Mouse (Mus musculus): ENCODE data around the gene Piga. TPM values are rescaled to one million over a fixed set of nuclear protein-coding genes. Genes with fewer than 3 reads are reported as not detected.

Piga gene
- polyA plus RNA-seq, 1 experiment from 2014 or later = 7.6 TPM

DNA sequence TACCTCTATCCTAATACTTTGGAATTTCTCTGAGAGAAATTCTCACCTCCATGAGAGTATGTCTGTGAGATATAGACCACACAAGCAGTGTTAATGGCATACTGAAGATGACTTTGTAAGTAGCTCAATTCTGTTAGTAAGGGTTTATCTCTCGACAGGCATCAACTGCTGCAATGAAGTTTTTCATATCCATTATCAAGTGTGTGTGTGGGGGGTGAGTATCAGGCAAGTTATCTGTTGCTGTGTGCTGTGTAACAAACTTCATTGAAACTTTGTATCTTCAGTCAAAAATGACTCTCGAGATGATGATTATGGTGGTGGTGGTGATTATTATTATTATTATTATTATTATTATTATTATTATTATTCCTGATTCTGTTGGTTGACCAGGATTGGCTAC lies 2.8 kb upstream of the Piga start:
- Histone ChIP-seq H3K4me2 (ENCODE audit: low read length) (no peak overlapping the region), H3K27me3 (ENCODE audit: insufficient read depth, low read length) (no peaks in the 10 kb centered on the region), H3K36me3 (ENCODE audit: insufficient read depth, low read length) (no peaks in the 10 kb centered on the region), H3K4me1 (replicated peaks; ENCODE audit: insufficient read depth, low read length) (no peaks in the 10 kb centered on the region), H3K9ac (ENCODE audit: low read depth, low read length) (no peak overlapping the region), H3K27ac (no peak overlapping the region), H3K4me3 (replicated peaks; ENCODE audit: low read depth, low read length) (no peak overlapping the region), H3K9me3 (replicated peaks; ENCODE audit: low read length) (no peaks in the 10 kb centered on the region)
- ATAC-seq (replicated peaks; ENCODE audit: low FRiP score, low read depth) (no peak), DNase-seq (ENCODE audit: low spot score) (no peak)
- no peak for TF ChIP-seq CTCF (IDR thresholded peaks at IDR 0.05; ENCODE audit: low read depth)
- 92% methylated on average over 2 of the region's 2 CpGs for WGBS

DNA sequence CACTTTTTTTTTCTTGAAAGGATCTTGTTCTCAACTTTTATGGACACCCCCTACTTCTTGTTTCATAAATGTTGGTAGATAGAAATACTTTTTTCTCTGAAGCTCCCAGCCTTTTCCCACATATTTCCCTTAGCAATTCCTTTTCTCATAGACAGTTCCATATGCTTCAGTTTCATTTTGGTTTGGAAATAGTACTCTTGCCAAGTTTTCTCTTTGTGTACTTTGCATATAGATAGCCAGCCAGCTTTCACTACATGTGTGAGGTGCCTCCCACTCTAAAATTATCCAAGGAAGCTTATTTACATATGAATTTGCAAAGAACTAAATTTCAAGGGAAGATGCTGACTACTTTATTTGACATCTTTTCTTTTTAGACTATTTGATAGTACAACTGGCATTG lies 1.6 kb upstream of the Piga start:
- no peak overlapping the region for H3K4me2 ChIP-seq (ENCODE audit: low read length)
- H3K9me3 ChIP-seq (replicated peaks; ENCODE audit: low read length) = no peaks in the 10 kb centered on the region
- H3K36me3 ChIP-seq (ENCODE audit: insufficient read depth, low read length) = no peaks in the 10 kb centered on the region
- H3K4me1 ChIP-seq (replicated peaks; ENCODE audit: insufficient read depth, low read length) = no peaks in the 10 kb centered on the region
- H3K27ac ChIP-seq = no peak overlapping the region
- DNase-seq (ENCODE audit: low spot score) (no peak), ATAC-seq (replicated peaks; ENCODE audit: low FRiP score, low read depth) (no peak)
- no peak for TF ChIP-seq CTCF (IDR thresholded peaks at IDR 0.05; ENCODE audit: low read depth)
- no peak overlapping the region for H3K9ac ChIP-seq (ENCODE audit: low read depth, low read length)
- H3K27me3 ChIP-seq (ENCODE audit: insufficient read depth, low read length) = no peaks in the 10 kb centered on the region
- H3K4me3 ChIP-seq (replicated peaks; ENCODE audit: low read depth, low read length) = no peak overlapping the region

DNA sequence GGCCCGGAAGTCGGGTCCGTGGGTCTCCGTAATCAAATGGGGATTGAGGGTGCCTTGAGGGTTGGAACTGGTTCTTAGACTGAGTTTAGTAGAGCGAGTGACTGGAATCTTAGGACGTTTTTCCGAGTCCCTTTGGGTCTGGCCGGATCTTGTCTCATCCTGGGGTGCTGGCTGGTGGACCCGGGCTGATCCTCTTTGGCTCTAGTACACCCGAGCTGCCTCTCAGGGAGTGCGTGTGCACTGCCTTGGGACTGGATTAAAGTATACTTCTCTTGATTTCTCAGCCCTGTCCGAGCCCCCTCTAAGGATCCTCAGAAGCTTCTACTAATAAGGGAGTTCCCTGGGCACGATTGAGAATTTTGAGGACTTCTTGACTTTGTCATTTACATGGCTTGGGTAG lies 368 bp downstream of the Piga start:
- ATAC-seq (replicated peaks; ENCODE audit: low FRiP score, low read depth) (0 out of 2 replicates have a peak, but pooled peaks have one; percentile 3), DNase-seq (ENCODE audit: low spot score) (no peak)
- no peaks in the 10 kb centered on the region for H3K27me3 ChIP-seq (ENCODE audit: insufficient read depth, low read length)
- peak overlapping the region; percentile 50 for H3K4me3 ChIP-seq (replicated peaks; ENCODE audit: low read depth, low read length)
- H3K4me1 ChIP-seq (replicated peaks; ENCODE audit: insufficient read depth, low read length) = no peaks in the 10 kb centered on the region
- H3K4me2 ChIP-seq (ENCODE audit: low read length) = peak overlapping the region; percentile 56
- 33% methylated on average over 13 of the region's 13 CpGs for WGBS
- H3K36me3 ChIP-seq (ENCODE audit: insufficient read depth, low read length) = no peaks in the 10 kb centered on the region
- H3K9me3 ChIP-seq (replicated peaks; ENCODE audit: low read length) = no peaks in the 10 kb centered on the region
- peak overlapping the region; percentile 77 for H3K27ac ChIP-seq
- H3K9ac ChIP-seq (ENCODE audit: low read depth, low read length) = peak overlapping the region; percentile 65
- no peak for TF ChIP-seq CTCF (IDR thresholded peaks at IDR 0.05; ENCODE audit: low read depth)

DNA sequence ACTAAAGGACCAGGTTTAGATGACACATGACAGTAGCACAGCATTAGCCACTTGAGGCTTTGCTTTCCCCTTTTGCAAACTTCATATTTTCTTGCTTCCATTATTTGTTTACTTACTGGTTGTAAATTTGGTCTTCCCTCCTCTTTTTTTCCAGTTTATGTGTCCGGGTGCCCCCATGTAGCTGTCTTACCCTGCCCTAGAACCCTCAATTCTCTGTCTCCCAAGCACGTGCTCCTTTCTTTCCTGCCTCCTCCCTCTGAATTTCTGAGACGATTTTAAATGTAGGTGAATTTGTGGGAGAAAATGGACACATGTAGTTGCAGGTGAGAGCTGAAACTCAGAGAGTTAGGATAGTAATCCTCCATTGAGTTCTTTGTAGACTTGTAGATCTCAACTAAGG lies 931 bp downstream of the Piga start:
- no peaks in the 10 kb centered on the region for H3K9me3 ChIP-seq (replicated peaks; ENCODE audit: low read length)
- H3K27me3 ChIP-seq (ENCODE audit: insufficient read depth, low read length) = no peaks in the 10 kb centered on the region
- no peaks in the 10 kb centered on the region for H3K4me1 ChIP-seq (replicated peaks; ENCODE audit: insufficient read depth, low read length)
- peak overlapping the region; percentile 50 for H3K4me3 ChIP-seq (replicated peaks; ENCODE audit: low read depth, low read length)
- no peak for TF ChIP-seq CTCF (IDR thresholded peaks at IDR 0.05; ENCODE audit: low read depth)
- ATAC-seq (replicated peaks; ENCODE audit: low FRiP score, low read depth) (no peak), DNase-seq (ENCODE audit: low spot score) (no peak)
- peak overlapping the region; percentile 56 for H3K4me2 ChIP-seq (ENCODE audit: low read length)
- WGBS = 50% methylated on average over 3 of the region's 3 CpGs
- peak overlapping the region; percentile 65 for H3K9ac ChIP-seq (ENCODE audit: low read depth, low read length)
- H3K36me3 ChIP-seq (ENCODE audit: insufficient read depth, low read length) = no peaks in the 10 kb centered on the region
- no peak overlapping the region for H3K27ac ChIP-seq

DNA sequence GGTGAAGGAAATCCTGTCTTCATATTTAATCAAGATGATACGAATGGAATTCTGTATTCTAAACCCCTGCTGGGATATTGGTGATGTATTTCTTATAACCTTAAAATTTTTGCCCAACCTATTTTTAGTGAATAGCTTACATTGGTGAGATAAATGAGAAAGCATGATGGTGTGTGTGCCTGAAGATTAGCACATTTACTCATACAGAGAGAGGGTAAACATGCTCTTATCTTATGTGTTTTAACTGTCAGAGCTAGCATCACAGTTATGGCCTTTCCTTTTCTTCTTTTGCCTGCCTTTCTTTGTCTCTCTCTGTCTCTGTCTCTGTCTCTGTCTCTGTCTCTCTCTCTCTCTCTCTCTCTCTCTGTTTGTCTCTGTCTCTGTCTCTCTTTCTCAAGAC lies 5.2 kb downstream of the Piga start:
- Histone ChIP-seq H3K9me3 (replicated peaks; ENCODE audit: low read length) (no peaks in the 10 kb centered on the region), H3K4me3 (replicated peaks; ENCODE audit: low read depth, low read length) (no peak overlapping the region), H3K4me2 (ENCODE audit: low read length) (no peak overlapping the region), H3K4me1 (replicated peaks; ENCODE audit: insufficient read depth, low read length) (no peaks in the 10 kb centered on the region), H3K9ac (ENCODE audit: low read depth, low read length) (no peak overlapping the region), H3K27ac (no peak overlapping the region), H3K27me3 (ENCODE audit: insufficient read depth, low read length) (no peaks in the 10 kb centered on the region), H3K36me3 (ENCODE audit: insufficient read depth, low read length) (no peaks in the 10 kb centered on the region)
- ATAC-seq (replicated peaks; ENCODE audit: low FRiP score, low read depth) (no peak), DNase-seq (ENCODE audit: low spot score) (no peak)
- 78% methylated on average over 1 of the region's 1 CpGs for WGBS
- no peak for TF ChIP-seq CTCF (IDR thresholded peaks at IDR 0.05; ENCODE audit: low read depth)

DNA sequence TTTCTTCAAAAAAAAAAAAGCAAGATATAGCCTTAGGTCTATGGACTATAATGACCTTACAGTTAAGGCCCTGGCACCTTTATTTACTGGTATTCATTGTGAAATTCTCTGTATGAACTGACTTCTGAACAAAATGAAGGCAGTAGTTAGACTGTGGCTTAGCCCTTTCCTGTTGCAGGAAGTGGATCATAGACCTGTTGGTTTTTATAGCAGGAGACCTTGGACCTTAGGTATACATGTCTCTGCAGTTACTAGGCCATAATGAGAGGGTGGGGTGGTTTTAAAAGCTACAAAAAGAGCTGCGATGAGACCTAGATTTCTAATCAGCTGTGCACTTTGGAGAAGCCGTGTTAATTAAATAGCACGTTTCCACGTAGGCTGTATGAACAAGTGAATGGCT lies 7.7 kb downstream of the Piga start:
- H3K4me2 ChIP-seq (ENCODE audit: low read length) = no peak overlapping the region
- DNase-seq (ENCODE audit: low spot score) = no peak
- H3K4me1 ChIP-seq (replicated peaks; ENCODE audit: insufficient read depth, low read length) = no peaks in the 10 kb centered on the region
- 89% methylated on average over 4 of the region's 4 CpGs for WGBS
- no peak for TF ChIP-seq CTCF (IDR thresholded peaks at IDR 0.05; ENCODE audit: low read depth)
- no peak for ATAC-seq (replicated peaks; ENCODE audit: low FRiP score, low read depth)
- no peaks in the 10 kb centered on the region for H3K36me3 ChIP-seq (ENCODE audit: insufficient read depth, low read length)
- no peaks in the 10 kb centered on the region for H3K27me3 ChIP-seq (ENCODE audit: insufficient read depth, low read length)
- no peak overlapping the region for H3K4me3 ChIP-seq (replicated peaks; ENCODE audit: low read depth, low read length)
- H3K9me3 ChIP-seq (replicated peaks; ENCODE audit: low read length) = no peaks in the 10 kb centered on the region
- no peak overlapping the region for H3K9ac ChIP-seq (ENCODE audit: low read depth, low read length)
- no peak overlapping the region for H3K27ac ChIP-seq

DNA sequence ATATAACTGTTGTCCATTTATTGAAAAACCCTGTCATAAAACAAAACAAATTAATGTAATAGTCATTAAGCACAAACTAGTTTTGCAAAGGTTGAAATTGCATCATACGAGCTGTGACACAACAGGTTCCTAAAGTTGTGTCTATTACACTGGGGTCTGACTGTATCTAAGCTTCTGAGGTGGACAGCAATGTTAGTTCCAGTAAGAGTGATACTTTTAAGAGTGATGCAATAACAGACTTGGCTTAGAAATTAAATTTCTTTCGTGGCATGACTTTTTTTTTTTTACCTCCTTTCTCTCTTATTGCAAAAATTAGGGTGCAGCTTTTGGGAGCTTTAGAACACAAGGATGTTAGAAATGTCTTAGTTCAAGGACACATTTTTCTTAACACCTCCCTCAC lies 8.6 kb downstream of the Piga start:
- no peak for DNase-seq (ENCODE audit: low spot score)
- Histone ChIP-seq H3K4me2 (ENCODE audit: low read length) (no peak overlapping the region), H3K27ac (no peak overlapping the region), H3K36me3 (ENCODE audit: insufficient read depth, low read length) (no peaks in the 10 kb centered on the region), H3K4me3 (replicated peaks; ENCODE audit: low read depth, low read length) (no peak overlapping the region), H3K9ac (ENCODE audit: low read depth, low read length) (no peak overlapping the region), H3K4me1 (replicated peaks; ENCODE audit: insufficient read depth, low read length) (no peaks in the 10 kb centered on the region), H3K9me3 (replicated peaks; ENCODE audit: low read length) (no peaks in the 10 kb centered on the region), H3K27me3 (ENCODE audit: insufficient read depth, low read length) (no peaks in the 10 kb centered on the region)
- 80% methylated on average over 2 of the region's 2 CpGs for WGBS
- ATAC-seq (replicated peaks; ENCODE audit: low FRiP score, low read depth) = no peak
- TF ChIP-seq CTCF (IDR thresholded peaks at IDR 0.05; ENCODE audit: low read depth) = no peak
